Mouse (Mus musculus): ENCODE measurements around the gene Adamts16. TPM values are rescaled to one million over a fixed set of nuclear protein-coding genes. Genes with fewer than 3 reads are reported as not detected.
A peak's percentile ranks its signal among the peaks of the same experiment; 100 is the strongest.

Adamts16 gene
- polyA plus RNA-seq, 1 experiment from 2014 or later, result 1.7 TPM

- Histone ChIP-seq H3K9ac (no peak overlapping the region), H3K9me3 (no peaks in the 10 kb centered on the region), H3K4me2 (replicated peaks) (no peak overlapping the region), H3K36me3 (no peaks in the 10 kb centered on the region), H3K27me3 (replicated peaks) (no peaks in the 10 kb centered on the region), H3K4me3 (replicated peaks) (no peak overlapping the region), H3K4me1 (replicated peaks) (0 out of 2 replicates have a peak, but pooled peaks cover 6% of the 10 kb centered on the region), H3K27ac (no peak overlapping the region)
- peak; percentile 48; the same call in 1 of the 2 replicates for ATAC-seq
- 73% methylated on average over 5 of the region's 5 CpGs for WGBS
These were observed 97.1 kb downstream of the Adamts16 start for GRCm38 (mm10) chr13:70744416-70745038.

GRCm38 (mm10) chr13:70742693-70743092, 98.9 kb downstream of the Adamts16 start:
- H3K4me1 ChIP-seq (replicated peaks), result 0 out of 2 replicates have a peak, but pooled peaks cover 6% of the 10 kb centered on the region
- ATAC-seq, result no peak
- H3K4me2 ChIP-seq (replicated peaks), result no peak overlapping the region
- H3K27me3 ChIP-seq (replicated peaks), result no peaks in the 10 kb centered on the region
- H3K27ac ChIP-seq, result no peak overlapping the region
- no peak overlapping the region for H3K4me3 ChIP-seq (replicated peaks)
- WGBS, result 90% methylated on average over 4 of the region's 4 CpGs
- H3K36me3 ChIP-seq, result no peaks in the 10 kb centered on the region
- no peak overlapping the region for H3K9ac ChIP-seq
- no peaks in the 10 kb centered on the region for H3K9me3 ChIP-seq

- Histone ChIP-seq H3K9me3 (no peaks in the 10 kb centered on the region), H3K9ac (no peak overlapping the region), H3K27ac (peak overlapping the region; percentile 68), H3K27me3 (replicated peaks) (no peaks in the 10 kb centered on the region), H3K4me3 (replicated peaks) (no peak overlapping the region), H3K4me2 (replicated peaks) (no peak overlapping the region), H3K4me1 (replicated peaks) (peaks cover 13% of the 10 kb centered on the region), H3K36me3 (no peaks in the 10 kb centered on the region)
- WGBS, result 36% methylated on average over 17 of the region's 17 CpGs
- ATAC-seq, result peak; percentile 67
These were observed 101.0 kb downstream of the Adamts16 start for GRCm38 (mm10) chr13:70740281-70741240.

GRCm38 (mm10) chr13:70738781-70739180, 102.8 kb downstream of the Adamts16 start:
- no peak overlapping the region for H3K4me3 ChIP-seq (replicated peaks)
- ATAC-seq, result no peak
- no peaks in the 10 kb centered on the region for H3K9me3 ChIP-seq
- H3K4me1 ChIP-seq (replicated peaks), result peaks cover 14% of the 10 kb centered on the region
- H3K36me3 ChIP-seq, result no peaks in the 10 kb centered on the region
- H3K27ac ChIP-seq, result no peak overlapping the region
- WGBS, result 96% methylated on average over 9 of the region's 9 CpGs
- H3K27me3 ChIP-seq (replicated peaks), result no peaks in the 10 kb centered on the region
- no peak overlapping the region for H3K4me2 ChIP-seq (replicated peaks)
- H3K9ac ChIP-seq, result no peak overlapping the region

- Histone ChIP-seq H3K9ac (no peak overlapping the region), H3K9me3 (no peaks in the 10 kb centered on the region), H3K4me2 (replicated peaks) (no peak overlapping the region), H3K4me3 (replicated peaks) (no peak overlapping the region), H3K4me1 (replicated peaks) (peaks cover 14% of the 10 kb centered on the region), H3K36me3 (no peaks in the 10 kb centered on the region), H3K27me3 (replicated peaks) (no peaks in the 10 kb centered on the region), H3K27ac (0 out of 2 replicates have a peak overlapping the region, but pooled peaks have one; percentile 32)
- ATAC-seq, result no peak
- WGBS, result 41% methylated on average over 4 of the region's 4 CpGs
These were observed 105.2 kb downstream of the Adamts16 start for GRCm38 (mm10) chr13:70736409-70736808.

GRCm38 (mm10) chr13:70734640-70735039, 107.0 kb downstream of the Adamts16 start:
- Histone ChIP-seq H3K27me3 (replicated peaks) (no peaks in the 10 kb centered on the region), H3K27ac (peak overlapping the region; percentile 54), H3K4me1 (replicated peaks) (peaks cover 10% of the 10 kb centered on the region), H3K36me3 (no peaks in the 10 kb centered on the region), H3K4me2 (replicated peaks) (no peak overlapping the region), H3K9ac (no peak overlapping the region), H3K4me3 (replicated peaks) (no peak overlapping the region), H3K9me3 (no peaks in the 10 kb centered on the region)
- 45% methylated on average over 5 of the region's 5 CpGs for WGBS
- ATAC-seq, result peak; percentile 35; the same call in 1 of the 2 replicates

GRCm38 (mm10) chr13:70733911-70734310, 107.7 kb downstream of the Adamts16 start:
- Histone ChIP-seq H3K27ac (no peak overlapping the region), H3K4me2 (replicated peaks) (no peak overlapping the region), H3K9me3 (no peaks in the 10 kb centered on the region), H3K36me3 (no peaks in the 10 kb centered on the region), H3K27me3 (replicated peaks) (no peaks in the 10 kb centered on the region), H3K4me1 (replicated peaks) (peaks cover 10% of the 10 kb centered on the region), H3K4me3 (replicated peaks) (no peak overlapping the region), H3K9ac (no peak overlapping the region)
- WGBS, result 68% methylated on average over 1 of the region's 1 CpGs
- ATAC-seq, result no peak

GRCm38 (mm10) chr13:70733206-70733605, 108.4 kb downstream of the Adamts16 start:
- Histone ChIP-seq H3K27ac (peak overlapping the region; percentile 19; the same call in 1 of the 2 replicates), H3K4me1 (replicated peaks) (peaks cover 10% of the 10 kb centered on the region), H3K27me3 (replicated peaks) (no peaks in the 10 kb centered on the region), H3K9me3 (no peaks in the 10 kb centered on the region), H3K36me3 (no peaks in the 10 kb centered on the region), H3K9ac (no peak overlapping the region), H3K4me2 (replicated peaks) (no peak overlapping the region), H3K4me3 (replicated peaks) (no peak overlapping the region)
- WGBS, result 22% methylated on average over 2 of the region's 2 CpGs
- no peak for ATAC-seq

- peaks cover 10% of the 10 kb centered on the region for H3K4me1 ChIP-seq (replicated peaks)
- WGBS, result 67% methylated on average over 5 of the region's 5 CpGs
- no peak overlapping the region for H3K4me3 ChIP-seq (replicated peaks)
- no peaks in the 10 kb centered on the region for H3K36me3 ChIP-seq
- no peak overlapping the region for H3K9ac ChIP-seq
- H3K27me3 ChIP-seq (replicated peaks), result no peaks in the 10 kb centered on the region
- ATAC-seq, result no peak
- no peak overlapping the region for H3K4me2 ChIP-seq (replicated peaks)
- H3K9me3 ChIP-seq, result no peaks in the 10 kb centered on the region
- no peak overlapping the region for H3K27ac ChIP-seq
These were observed 108.8 kb downstream of the Adamts16 start for GRCm38 (mm10) chr13:70732781-70733180.

- 53% methylated on average over 5 of the region's 5 CpGs for WGBS
- Histone ChIP-seq H3K4me1 (replicated peaks) (peaks cover 6% of the 10 kb centered on the region), H3K36me3 (no peaks in the 10 kb centered on the region), H3K9me3 (no peaks in the 10 kb centered on the region), H3K4me2 (replicated peaks) (no peak overlapping the region), H3K4me3 (replicated peaks) (no peak overlapping the region), H3K9ac (no peak overlapping the region), H3K27me3 (replicated peaks) (no peaks in the 10 kb centered on the region), H3K27ac (no peak overlapping the region)
- ATAC-seq, result no peak
These were observed 110.3 kb downstream of the Adamts16 start for GRCm38 (mm10) chr13:70731349-70731748.

- no peak overlapping the region for H3K4me3 ChIP-seq (replicated peaks)
- no peaks in the 10 kb centered on the region for H3K27me3 ChIP-seq (replicated peaks)
- 61% methylated on average over 5 of the region's 5 CpGs for WGBS
- H3K9me3 ChIP-seq, result no peaks in the 10 kb centered on the region
- H3K36me3 ChIP-seq, result no peaks in the 10 kb centered on the region
- no peak overlapping the region for H3K4me2 ChIP-seq (replicated peaks)
- H3K27ac ChIP-seq, result no peak overlapping the region
- no peak for ATAC-seq
- no peak overlapping the region for H3K9ac ChIP-seq
- H3K4me1 ChIP-seq (replicated peaks), result peaks cover 3% of the 10 kb centered on the region
These were observed 111.6 kb downstream of the Adamts16 start for GRCm38 (mm10) chr13:70729996-70730395.

- no peak overlapping the region for H3K27ac ChIP-seq
- no peak overlapping the region for H3K4me2 ChIP-seq (replicated peaks)
- no peaks in the 10 kb centered on the region for H3K27me3 ChIP-seq (replicated peaks)
- H3K9me3 ChIP-seq, result no peaks in the 10 kb centered on the region
- H3K9ac ChIP-seq, result no peak overlapping the region
- no peak overlapping the region for H3K4me3 ChIP-seq (replicated peaks)
- H3K36me3 ChIP-seq, result no peaks in the 10 kb centered on the region
- peaks cover 7% of the 10 kb centered on the region; the same call in 1 of the 2 replicates for H3K4me1 ChIP-seq (replicated peaks)
- ATAC-seq, result peak; percentile 70
- 68% methylated on average over 3 of the region's 3 CpGs for WGBS
These were observed 115.4 kb downstream of the Adamts16 start for GRCm38 (mm10) chr13:70726249-70726648.

Measured in intestine, embryonic 15.5 days (tissue).